Mouse (Mus musculus) neutrophil, adult 83 days (primary cell): ENCODE measurements around the gene Stn1. TPM values are rescaled to one million over a fixed set of nuclear protein-coding genes. Genes with fewer than 3 reads are reported as not detected.

ENCODE experiments used
- total RNA-seq, 2 experiments: library from RNA; stranded (reverse); gene quantifications; one replicate each; pipeline ENCODE4 v1.2.4; 2023

The Stn1 gene
- total RNA-seq = 10 to 100 TPM; 18.7 to 19.5 TPM

DNA sequence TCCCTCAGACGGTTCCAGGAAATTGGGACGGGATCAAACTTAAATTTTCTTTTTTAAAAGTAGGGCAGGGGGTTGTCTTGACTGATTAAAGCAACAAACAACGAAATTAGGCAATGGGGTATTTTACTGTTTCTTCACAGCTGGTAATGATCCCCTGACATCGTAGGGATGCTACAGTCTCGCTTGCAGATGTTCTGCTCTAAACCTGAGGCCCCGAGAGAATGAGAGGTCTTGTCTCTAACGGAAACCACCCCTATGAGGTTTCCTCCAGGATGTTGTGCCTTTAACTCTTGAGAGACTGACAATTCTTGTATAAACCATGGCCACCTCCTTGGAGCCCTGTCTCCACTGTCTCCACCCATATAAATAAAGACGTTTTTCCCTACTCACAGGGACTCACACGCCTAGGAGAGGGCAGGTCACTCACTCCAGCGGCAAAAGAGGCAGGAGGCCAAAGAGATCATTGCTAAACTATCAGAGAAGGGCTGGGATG is at the start of gene Stn1:
Gene Stn1 (minus strand): TSS at position 208 of the 493 bp plus-strand sequence.

DNA sequence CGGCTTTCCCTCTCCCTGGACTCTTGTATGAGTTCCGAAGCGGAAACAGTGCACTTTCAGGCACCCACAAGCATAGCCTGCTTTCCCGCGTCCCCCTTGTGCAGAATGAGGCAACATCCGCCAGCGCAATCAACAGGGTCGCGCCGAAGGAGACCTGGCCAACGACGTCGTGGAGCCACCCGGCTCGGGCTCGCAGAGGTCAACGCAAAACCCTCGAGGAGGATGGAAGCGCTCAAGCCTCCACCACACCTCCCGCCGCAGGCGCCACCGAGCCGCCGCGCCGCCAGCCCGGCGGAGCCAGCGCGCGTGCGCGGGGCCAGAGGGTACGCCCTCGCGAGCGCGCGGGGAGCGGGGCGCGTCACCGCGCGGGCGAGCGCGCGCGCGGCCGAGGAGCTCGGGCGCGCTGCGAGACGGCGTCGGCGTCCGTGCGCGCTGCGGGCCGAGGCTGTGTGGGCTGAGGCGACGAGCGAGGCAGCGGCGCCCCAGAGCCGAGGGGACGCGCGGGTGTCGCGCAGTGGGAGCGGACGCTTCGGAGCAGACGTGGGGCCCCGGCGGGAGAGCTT is 42.0 kb upstream of the Stn1 start, which contains the start of gene Slk:
Gene Slk (plus strand): TSS at position 454 of the 563 bp plus-strand sequence.

DNA sequence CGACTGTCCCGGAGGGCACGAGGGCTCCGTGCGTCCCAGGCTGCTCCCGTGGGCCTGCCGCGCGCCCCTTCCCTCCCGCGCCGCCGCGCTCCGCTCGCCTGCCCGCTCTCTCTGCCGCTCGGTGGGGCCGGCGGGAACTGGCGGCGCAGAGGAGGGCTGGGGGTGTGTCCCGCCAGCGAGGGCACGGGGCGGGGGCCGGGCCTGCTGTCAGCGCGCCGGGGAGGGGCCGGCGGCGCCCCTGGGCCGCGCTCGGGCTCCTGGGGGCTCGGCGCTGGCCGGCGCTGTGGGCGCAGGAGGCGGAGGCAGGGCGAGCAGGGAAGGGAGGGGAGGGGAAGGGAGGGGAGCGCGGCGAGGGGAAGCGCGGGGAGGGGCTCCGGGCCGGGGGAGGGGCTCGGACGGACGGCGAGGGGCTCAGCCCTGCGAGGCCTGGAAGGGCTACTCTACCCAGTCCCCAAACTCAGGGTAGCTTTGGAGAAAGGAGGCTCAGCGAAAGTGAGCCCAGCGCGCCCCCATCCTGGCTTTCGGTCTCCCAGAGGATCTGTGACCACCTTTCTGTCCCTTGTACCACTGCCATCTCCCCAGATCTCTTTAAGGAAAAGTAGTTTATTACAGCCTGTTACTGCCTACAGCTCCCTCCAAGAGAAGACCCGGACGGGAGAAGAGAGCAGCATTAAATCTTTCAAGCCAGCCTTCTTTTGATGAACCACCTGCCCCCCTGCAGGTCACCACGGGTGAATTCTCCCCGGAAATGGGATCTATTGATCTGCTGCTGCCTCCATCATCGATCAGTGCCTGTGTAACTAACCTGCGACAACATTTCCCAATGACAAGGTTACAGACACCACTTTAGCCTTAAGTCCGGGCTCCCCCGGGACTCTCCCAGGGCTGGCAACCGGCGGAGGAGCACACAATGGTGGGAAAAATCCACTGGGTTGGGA is 72.7 kb downstream of the Stn1 start, which contains the start of gene Sh3pxd2a:
Gene Sh3pxd2a (minus strand): TSS at position 98 of the 938 bp plus-strand sequence.

Other genes with a start within 250 kb of the Stn1 start
- 1 to 10 TPM; 1.9 to 2.0 TPM for gene Sh3pxd2a, start 73.1 kb downstream of the Stn1 start, total RNA-seq
- gene Slk, start 42.2 kb upstream of the Stn1 start, total RNA-seq = 100 to 1,000 TPM; 100 to 113 TPM
- not detected for gene Col17a1, start 154.6 kb upstream of the Stn1 start, total RNA-seq
- gene Sfr1, start 194.2 kb upstream of the Stn1 start, total RNA-seq = 10 to 100 TPM; 53.1 to 53.9 TPM